Mouse (Mus musculus): Measurements from ENCODE around the gene Tmtc4. TPM values are rescaled to one million over a fixed set of nuclear protein-coding genes. Genes with fewer than 3 reads are reported as not detected.
A peak's percentile ranks its signal among the peaks of the same experiment; 100 is the strongest.

The Tmtc4 gene
- polyA plus RNA-seq (2012; fragmentation: generic; extraction: Trizol), result 10.6 TPM
- long read RNA-seq, experiment 1, transcript Tmtc4-201 (18 exons, 3,416 nt), result major isoform, 7 of 11 reads
- long read RNA-seq, experiment 1, partial matches to known transcripts, result 1 of 11 reads
- long read RNA-seq, experiment 1, other reads (novel, unspliced or antisense), result 3 of 11 reads
- long read RNA-seq, experiment 2, transcript Tmtc4-201 (18 exons, 3,416 nt), result major isoform, 116 of 198 reads
- long read RNA-seq, experiment 2, partial matches to known transcripts, result 10 of 198 reads
- long read RNA-seq, experiment 2, other reads (novel, unspliced or antisense), result 71 of 198 reads

GRCm38 (mm10) chr14:122983226-122984215 lies at the start of gene Tmtc4:
TSS of gene Tmtc4 (minus strand) at chr14:122984035.
- H3ac ChIP-seq (ENCODE audit: control insufficient read depth, insufficient read length, low read depth), result peak within 1 kb of the TSS; percentile 84
- H3K27me3 ChIP-seq (ENCODE audit: control insufficient read depth, insufficient read depth, insufficient read length), result no peaks in the 10 kb centered on the region
- H3K36me3 ChIP-seq (ENCODE audit: control insufficient read depth, insufficient read depth), result no peaks in the 10 kb centered on the region
- peaks cover 22% of the 10 kb centered on the region for H3K79me2 ChIP-seq (ENCODE audit: control insufficient read depth, insufficient read depth)
- no peaks in the 10 kb centered on the region for H3K79me3 ChIP-seq (ENCODE audit: low read depth)
- TF ChIP-seq MYOD1 (IDR thresholded peaks at IDR 0.05; ENCODE audit: control insufficient read depth, insufficient read length, low read depth) (peak; percentile 3), CEBPB (IDR thresholded peaks at IDR 0.05; ENCODE audit: low read depth) (no peak)
- H3K4me3 ChIP-seq (ENCODE audit: insufficient read depth, poor library complexity, severe bottlenecking), result peak within 1 kb of the TSS; percentile 50

- TF ChIP-seq MYOG (IDR thresholded peaks at IDR 0.05; ENCODE audit: control insufficient read depth, extremely low read depth, insufficient read length) (no peak), FOSL1 (IDR thresholded peaks at IDR 0.05; ENCODE audit: insufficient read depth, low read length, poor library complexity, severe bottlenecking) (no peak), MYOD1 (IDR thresholded peaks at IDR 0.05; ENCODE audit: control insufficient read depth, insufficient read length, low read depth) (no peak), CEBPB (IDR thresholded peaks at IDR 0.05; ENCODE audit: low read depth) (no peak), MAX (IDR thresholded peaks at IDR 0.05) (no peak), USF1 (IDR thresholded peaks at IDR 0.05; ENCODE audit: low read depth) (no peak)
- Histone ChIP-seq H3K79me2 (ENCODE audit: control insufficient read depth, insufficient read depth) (no peaks in the 10 kb centered on the region), H3ac (ENCODE audit: control insufficient read depth, insufficient read length, low read depth) (no peak overlapping the region), H3K27me3 (ENCODE audit: control insufficient read depth, insufficient read depth, insufficient read length) (no peaks in the 10 kb centered on the region), H3K79me3 (ENCODE audit: low read depth) (no peaks in the 10 kb centered on the region), H3K4me3 (ENCODE audit: insufficient read depth, poor library complexity, severe bottlenecking) (no peak overlapping the region), H3K36me3 (ENCODE audit: control insufficient read depth, insufficient read depth) (no peaks in the 10 kb centered on the region)
These were observed 48.6 kb upstream of the Tmtc4 start for GRCm38 (mm10) chr14:123032435-123032834.

- Histone ChIP-seq H3ac (ENCODE audit: control insufficient read depth, insufficient read length, low read depth) (no peak overlapping the region), H3K36me3 (ENCODE audit: control insufficient read depth, insufficient read depth) (no peaks in the 10 kb centered on the region), H3K79me2 (ENCODE audit: control insufficient read depth, insufficient read depth) (no peaks in the 10 kb centered on the region), H3K27me3 (ENCODE audit: control insufficient read depth, insufficient read depth, insufficient read length) (no peaks in the 10 kb centered on the region), H3K79me3 (ENCODE audit: low read depth) (no peaks in the 10 kb centered on the region), H3K4me3 (ENCODE audit: insufficient read depth, poor library complexity, severe bottlenecking) (no peak overlapping the region)
- TF ChIP-seq CTCF (IDR thresholded peaks at IDR 0.05; ENCODE audit: control insufficient read depth, insufficient read depth, insufficient read length), result no peak
- no peak for TF ChIP-seq MYOG (IDR thresholded peaks at IDR 0.05; ENCODE audit: control insufficient read depth, extremely low read depth, insufficient read length)
These were observed 44.0 kb upstream of the Tmtc4 start for GRCm38 (mm10) chr14:123027876-123028275.

GRCm38 (mm10) chr14:123022981-123023380 lies 39.1 kb upstream of the Tmtc4 start:
- no peaks in the 10 kb centered on the region for H3K27me3 ChIP-seq (ENCODE audit: control insufficient read depth, insufficient read depth, insufficient read length)
- H3K36me3 ChIP-seq (ENCODE audit: control insufficient read depth, insufficient read depth), result no peaks in the 10 kb centered on the region
- no peak overlapping the region for H3K4me3 ChIP-seq (ENCODE audit: insufficient read depth, poor library complexity, severe bottlenecking)
- H3K79me3 ChIP-seq (ENCODE audit: low read depth), result no peaks in the 10 kb centered on the region
- H3ac ChIP-seq (ENCODE audit: control insufficient read depth, insufficient read length, low read depth), result no peak overlapping the region
- no peak for TF ChIP-seq CTCF (IDR thresholded peaks at IDR 0.05; ENCODE audit: control insufficient read depth, insufficient read depth, insufficient read length)
- no peak for TF ChIP-seq MAX (IDR thresholded peaks at IDR 0.05)
- no peak for TF ChIP-seq MYOD1 (IDR thresholded peaks at IDR 0.05; ENCODE audit: control insufficient read depth, insufficient read length, low read depth)
- TF ChIP-seq FOSL1 (IDR thresholded peaks at IDR 0.05; ENCODE audit: insufficient read depth, low read length, poor library complexity, severe bottlenecking), result no peak
- no peak for TF ChIP-seq USF1 (IDR thresholded peaks at IDR 0.05; ENCODE audit: low read depth)
- no peak for TF ChIP-seq MYOG (IDR thresholded peaks at IDR 0.05; ENCODE audit: control insufficient read depth, extremely low read depth, insufficient read length)
- no peak for TF ChIP-seq CEBPB (IDR thresholded peaks at IDR 0.05; ENCODE audit: low read depth)
- H3K79me2 ChIP-seq (ENCODE audit: control insufficient read depth, insufficient read depth), result no peaks in the 10 kb centered on the region

- Histone ChIP-seq H3K79me2 (ENCODE audit: control insufficient read depth, insufficient read depth) (no peaks in the 10 kb centered on the region), H3K79me3 (ENCODE audit: low read depth) (no peaks in the 10 kb centered on the region), H3K4me3 (ENCODE audit: insufficient read depth, poor library complexity, severe bottlenecking) (no peak overlapping the region), H3K36me3 (ENCODE audit: control insufficient read depth, insufficient read depth) (no peaks in the 10 kb centered on the region), H3K27me3 (ENCODE audit: control insufficient read depth, insufficient read depth, insufficient read length) (no peaks in the 10 kb centered on the region), H3ac (ENCODE audit: control insufficient read depth, insufficient read length, low read depth) (no peak overlapping the region)
- TF ChIP-seq USF1 (IDR thresholded peaks at IDR 0.05; ENCODE audit: low read depth), result no peak
- TF ChIP-seq MYOD1 (IDR thresholded peaks at IDR 0.05; ENCODE audit: control insufficient read depth, insufficient read length, low read depth), result no peak
- no peak for TF ChIP-seq CEBPB (IDR thresholded peaks at IDR 0.05; ENCODE audit: low read depth)
- no peak for TF ChIP-seq CTCF (IDR thresholded peaks at IDR 0.05; ENCODE audit: control insufficient read depth, insufficient read depth, insufficient read length)
- TF ChIP-seq MYOG (IDR thresholded peaks at IDR 0.05; ENCODE audit: control insufficient read depth, extremely low read depth, insufficient read length), result no peak
- TF ChIP-seq FOSL1 (IDR thresholded peaks at IDR 0.05; ENCODE audit: insufficient read depth, low read length, poor library complexity, severe bottlenecking), result no peak
- no peak for TF ChIP-seq MAX (IDR thresholded peaks at IDR 0.05)
These were observed 32.5 kb upstream of the Tmtc4 start for GRCm38 (mm10) chr14:123016310-123016709.

All from C2C12 (cell line).